Mouse (Mus musculus) heart, postnatal 10 days (tissue): ENCODE results near the gene Dcun1d1. TPM values are rescaled to one million over a fixed set of nuclear protein-coding genes. Genes with fewer than 3 reads are reported as not detected.

ENCODE experiments used
- total RNA-seq, 2 experiments: library from RNA; stranded (reverse); gene quantifications; 2 replicates each; pipeline ENCODE4 v1.2.3; 2021

The Dcun1d1 gene
- total RNA-seq, 2 experiments from 2014 or later, result 67.6 to 68.3 TPM

Other genes starting within 250 kb of the Dcun1d1 start
- 10 to 100 TPM; 33.2 to 36.2 TPM for gene Atp11b, start 183.3 kb downstream of the Dcun1d1 start, total RNA-seq
- 10 to 100 TPM; 45.5 to 49.9 TPM for gene Mccc1, start 63.2 kb upstream of the Dcun1d1 start, total RNA-seq
- not detected for gene Ccdc144b, start 116.1 kb upstream of the Dcun1d1 start, total RNA-seq
- 10 to 100 TPM; 57.4 to 58.4 TPM for gene Acad9, start 128.5 kb upstream of the Dcun1d1 start, total RNA-seq
- gene D3Ertd254e, start 213.6 kb upstream of the Dcun1d1 start, total RNA-seq, result 1 to 10 TPM; 5.5 to 6.3 TPM